Mouse (Mus musculus): ENCODE measurements at regions not wholly inside any gene's neighbourhood (a gene's known extent, or its start where the extent isn't known, plus 50 kb on each side); places are given as distances from the start of the nearest gene placed in this dataset.

- in situ Hi-C loops (cut with MboI, MseI): no loop called here
These were observed 51.7 kb upstream of the Eif4g2 start for GRCm38 (mm10) chr7:111134496-111134895.
